Mouse (Mus musculus) neural tube, embryonic 10.5 days (tissue): ENCODE measurements at regions not wholly inside any gene's neighbourhood (a gene's known extent, or its start where the extent isn't known, plus 50 kb on each side); places are given as distances from the start of the nearest gene placed in this dataset.

ENCODE experiments used
- DNase-seq: peaks from one replicate; pipeline ENCODE4 v3.0.0-alpha.2; 2017; ENCODE audit warnings: low spot score; ENCODE audit errors: extremely low spot score

GRCm38 (mm10) chr1:137147891-137148290 lies 187.6 kb upstream of the Nr5a2 start:
- no peak for DNase-seq

DNA sequence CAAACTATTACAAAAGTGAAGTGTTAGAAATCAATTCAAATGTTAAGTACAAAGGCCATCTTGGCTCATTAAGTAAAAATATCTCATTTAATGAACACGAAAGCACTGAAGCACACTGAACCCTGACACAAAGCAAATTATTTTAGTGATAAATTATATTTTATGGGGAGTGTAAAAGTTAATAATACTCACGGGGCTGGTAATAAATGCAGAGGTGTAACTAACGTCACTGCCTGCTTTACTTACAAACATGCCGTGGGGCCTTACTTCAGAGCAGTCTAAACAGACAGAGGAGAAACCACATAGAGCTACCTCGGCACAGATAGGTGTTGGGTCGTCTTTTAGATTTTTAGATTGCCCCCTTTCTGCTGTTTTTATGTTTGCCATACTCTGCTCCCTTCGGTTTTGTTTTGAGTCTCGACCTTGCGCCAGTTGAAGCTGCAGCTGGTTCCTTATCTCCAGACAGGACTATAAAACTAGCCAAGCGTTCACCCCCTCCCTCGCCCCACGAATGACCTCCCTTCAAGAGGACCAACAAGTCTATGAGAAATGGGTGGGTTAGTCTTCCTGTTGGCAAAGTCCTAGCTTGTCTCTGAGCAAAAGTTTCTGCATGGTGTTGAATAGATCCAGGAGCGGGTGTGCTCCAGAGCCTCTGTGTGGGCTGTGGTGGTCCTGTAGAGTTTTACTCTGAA lies 181.8 kb upstream of the Nr5a2 start:
- DNase-seq, result peak; percentile 13

- DNase-seq, result peak; percentile 10
Observed at GRCm38 (mm10) chr1:137141372-137141771, 181.1 kb upstream of the Nr5a2 start.

DNA sequence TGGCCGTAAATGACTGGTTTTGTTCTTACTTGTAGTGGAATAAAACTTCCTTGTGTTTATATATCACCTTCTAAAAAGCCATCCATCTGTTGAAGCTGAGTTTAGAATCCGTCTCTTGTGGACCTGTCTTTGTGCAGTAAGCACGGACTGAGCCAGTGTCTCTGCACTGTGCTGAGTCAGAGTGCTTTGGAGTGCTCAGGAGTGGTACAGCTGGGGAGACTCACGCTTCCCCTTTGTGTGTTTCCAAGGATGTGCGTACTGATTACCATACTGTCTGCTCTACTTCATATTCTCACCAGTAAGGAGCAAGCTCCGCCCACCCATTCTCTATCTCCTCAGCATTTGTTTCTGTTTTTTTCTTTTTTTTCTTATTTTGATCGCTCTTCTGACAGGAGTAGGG lies 175.9 kb upstream of the Nr5a2 start:
- DNase-seq, result peak; percentile 8

DNA sequence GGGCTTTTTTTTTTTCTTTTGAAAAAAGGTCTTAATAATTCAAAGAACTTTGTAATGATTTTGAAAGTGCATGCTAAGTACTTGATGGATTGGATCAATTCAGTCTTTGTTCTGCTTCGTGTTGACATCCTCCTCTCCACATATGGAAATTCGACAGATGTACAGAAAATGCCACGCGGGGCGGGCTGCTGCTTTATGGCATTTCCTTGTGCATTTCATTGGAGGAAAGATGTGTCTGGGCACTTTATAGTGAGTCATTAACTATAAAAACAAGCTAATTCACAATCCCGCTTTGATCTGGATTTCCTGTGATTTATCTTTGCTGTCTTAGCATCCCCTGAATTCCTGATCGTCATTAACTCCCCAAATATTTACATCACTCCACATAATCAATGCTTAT lies 173.5 kb upstream of the Nr5a2 start:
- DNase-seq, result peak; percentile 10

DNA sequence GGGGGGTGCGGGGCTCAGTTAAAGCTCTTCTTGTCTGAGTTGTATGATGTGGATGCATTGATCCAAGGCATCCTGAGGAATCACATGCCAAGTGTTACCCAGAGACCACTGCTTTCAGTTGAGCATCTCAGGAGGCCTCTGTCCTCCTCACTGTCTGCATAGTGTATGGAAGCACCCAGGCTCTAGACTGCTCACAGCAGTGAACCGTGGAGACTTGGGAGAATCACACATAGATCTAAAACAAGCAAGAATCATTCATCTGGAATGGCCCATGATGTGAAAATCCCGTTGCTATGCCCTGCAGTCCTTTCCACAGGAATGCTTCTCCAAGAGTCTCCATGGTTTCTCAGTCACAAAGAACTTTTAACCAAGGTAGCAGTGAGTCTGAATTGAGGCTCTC lies 170.0 kb upstream of the Nr5a2 start:
- no peak for DNase-seq

- no peak for DNase-seq
Observed at GRCm38 (mm10) chr1:137129116-137129515, 168.9 kb upstream of the Nr5a2 start.

GRCm38 (mm10) chr1:137117866-137118265 lies 157.6 kb upstream of the Nr5a2 start:
- DNase-seq, result no peak

DNA sequence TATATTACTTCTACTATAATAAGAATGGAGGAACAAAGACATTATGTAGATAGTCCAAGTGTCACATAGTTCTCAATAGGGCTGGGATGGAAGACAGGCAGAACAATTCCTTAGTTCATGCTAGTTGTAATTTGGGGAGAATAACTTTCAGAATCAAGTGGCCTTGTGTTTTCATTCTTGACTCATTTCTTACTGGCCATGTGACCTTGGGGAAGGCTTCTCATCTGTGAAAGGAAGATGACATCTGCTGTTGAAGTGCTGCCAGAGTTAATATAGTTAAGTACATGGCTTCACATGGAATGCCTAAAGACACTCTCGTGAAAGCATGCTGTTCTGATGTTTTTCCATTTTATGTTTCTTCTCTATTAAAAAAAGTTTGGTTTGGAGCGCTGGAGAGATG lies 146.2 kb upstream of the Nr5a2 start:
- no peak for DNase-seq

DNA sequence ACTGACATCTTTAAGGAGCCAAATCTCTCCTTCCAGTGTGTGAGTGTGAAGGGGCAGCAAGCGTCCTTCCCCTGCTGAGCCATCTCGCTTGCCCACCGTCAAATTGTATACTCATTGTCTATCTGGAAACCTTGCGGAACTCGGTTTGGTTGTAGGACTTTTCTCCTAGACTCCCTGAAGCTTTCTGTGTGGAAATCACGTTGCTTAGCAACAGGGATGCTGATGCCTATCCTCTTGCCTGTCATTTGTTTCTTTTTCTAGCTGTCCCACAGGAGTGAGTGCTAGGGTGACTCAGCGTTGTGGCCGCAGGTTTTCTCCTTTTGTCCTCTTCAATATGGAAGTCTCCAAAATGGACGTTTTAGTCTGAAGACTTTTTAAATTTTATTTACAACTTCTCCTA lies 131.5 kb upstream of the Nr5a2 start:
- DNase-seq, result no peak

DNA sequence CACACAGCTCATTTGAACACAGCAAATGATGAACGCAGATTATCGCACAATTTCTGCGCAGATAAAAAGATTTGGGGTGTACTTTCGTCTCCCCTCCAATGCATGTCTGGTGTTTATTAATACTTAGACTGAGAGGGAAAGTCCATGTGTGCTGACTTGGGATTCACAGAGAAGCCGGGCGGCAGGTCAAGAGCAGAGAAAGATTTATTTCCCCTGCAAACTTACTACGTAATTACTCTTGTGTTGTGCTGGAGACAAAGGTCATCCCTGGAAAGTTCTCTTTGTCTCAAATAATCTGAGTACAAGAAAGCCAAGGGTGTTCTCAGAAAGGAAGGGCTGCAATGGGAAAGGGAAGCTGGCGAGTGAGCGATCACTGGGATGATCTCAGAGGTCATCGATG lies 127.9 kb upstream of the Nr5a2 start:
- DNase-seq, result no peak

DNA sequence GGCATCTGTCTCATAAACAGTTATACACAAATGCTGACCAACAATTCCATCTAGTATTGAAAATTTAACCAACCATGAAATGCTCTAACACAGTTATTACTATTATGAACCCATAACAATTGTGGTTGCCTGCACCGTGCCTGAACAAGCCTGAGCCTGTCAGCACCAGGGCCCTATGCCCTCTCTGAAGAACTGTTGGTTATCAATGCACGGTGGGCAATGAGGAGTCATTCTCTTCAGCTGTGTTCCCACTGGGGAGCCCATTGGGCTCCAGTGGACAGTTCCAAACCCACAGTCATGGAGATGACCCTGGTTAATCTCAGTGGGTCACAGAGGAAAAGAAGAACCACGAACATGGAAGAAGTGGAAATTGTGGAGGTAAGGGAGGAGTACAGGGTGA lies 126.5 kb upstream of the Nr5a2 start:
- no peak for DNase-seq

GRCm38 (mm10) chr1:137083500-137083899 lies 123.3 kb upstream of the Nr5a2 start:
- no peak for DNase-seq

DNA sequence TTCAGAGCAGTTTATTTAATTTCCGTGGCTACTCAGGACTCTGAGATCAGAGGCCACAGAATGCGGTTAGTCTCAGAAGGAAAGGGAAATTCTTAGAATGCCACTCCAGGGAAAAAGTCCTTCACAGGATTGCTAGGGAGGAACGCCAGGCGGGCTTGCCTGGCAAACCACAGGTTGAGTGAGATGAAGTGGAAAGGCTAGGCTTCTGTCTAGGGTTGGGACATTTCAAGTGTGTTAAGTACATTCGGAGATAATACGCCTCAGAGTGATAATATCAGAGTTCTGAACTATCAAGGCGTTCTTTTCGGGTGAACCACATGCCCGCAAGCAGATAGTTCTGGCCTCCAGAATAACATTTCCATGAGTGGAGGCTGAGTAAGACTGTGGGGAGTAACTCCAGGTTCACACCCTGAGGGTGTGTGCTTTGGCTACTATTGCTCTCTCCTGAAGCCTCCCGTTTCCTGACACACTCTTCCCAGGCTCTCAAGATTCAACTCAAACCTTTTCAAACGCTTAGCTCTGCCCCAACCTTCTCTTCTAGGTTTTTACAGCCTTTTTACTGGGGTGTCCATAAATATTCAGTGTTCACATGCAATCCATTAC lies 119.3 kb upstream of the Nr5a2 start:
- no peak for DNase-seq

GRCm38 (mm10) chr1:137074787-137075186 lies 114.5 kb upstream of the Nr5a2 start:
- no peak for DNase-seq

DNA sequence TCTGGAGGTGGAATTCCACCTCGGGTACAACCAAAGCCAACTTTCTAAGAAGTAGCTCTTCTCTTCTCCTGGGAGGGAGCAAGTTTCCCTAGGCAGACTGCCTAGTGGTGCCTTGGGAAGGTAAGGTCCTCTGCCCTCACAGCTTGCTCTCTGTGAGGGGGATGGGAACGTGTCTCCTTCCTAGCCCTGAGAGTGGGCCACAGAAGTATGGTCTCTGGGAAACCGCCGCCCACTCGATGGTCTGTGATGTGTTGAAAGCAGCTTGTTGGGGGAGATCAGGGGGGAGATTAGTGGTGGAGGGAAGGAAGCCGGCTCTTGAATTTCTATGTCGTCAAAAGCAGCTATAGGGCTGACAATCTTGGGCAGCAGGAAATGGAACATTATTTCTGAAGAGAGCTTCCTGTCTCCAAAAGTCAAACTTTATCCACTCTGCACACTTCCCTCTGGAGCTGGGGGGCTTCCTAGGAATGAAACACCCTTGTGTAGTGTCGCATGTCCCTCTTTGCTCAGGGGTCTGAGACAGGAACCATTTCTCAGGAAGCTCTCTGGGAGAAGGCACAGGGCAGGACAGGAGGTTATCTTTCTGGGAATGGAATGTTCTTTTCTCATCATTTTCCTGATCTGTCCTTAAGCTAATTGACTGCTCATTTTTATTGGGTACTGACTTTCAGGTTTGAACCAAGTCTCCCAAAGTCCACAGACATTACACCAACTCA lies 113.8 kb upstream of the Nr5a2 start:
- DNase-seq, result no peak

GRCm38 (mm10) chr1:137060914-137061313 lies 100.7 kb upstream of the Nr5a2 start:
- DNase-seq, result no peak

GRCm38 (mm10) chr1:137053134-137053533 lies 92.9 kb upstream of the Nr5a2 start:
- DNase-seq, result no peak

- no peak for DNase-seq
Observed at GRCm38 (mm10) chr1:137051515-137051914, 91.3 kb upstream of the Nr5a2 start.

GRCm38 (mm10) chr1:137044076-137044475 lies 83.8 kb upstream of the Nr5a2 start:
- DNase-seq, result no peak

DNA sequence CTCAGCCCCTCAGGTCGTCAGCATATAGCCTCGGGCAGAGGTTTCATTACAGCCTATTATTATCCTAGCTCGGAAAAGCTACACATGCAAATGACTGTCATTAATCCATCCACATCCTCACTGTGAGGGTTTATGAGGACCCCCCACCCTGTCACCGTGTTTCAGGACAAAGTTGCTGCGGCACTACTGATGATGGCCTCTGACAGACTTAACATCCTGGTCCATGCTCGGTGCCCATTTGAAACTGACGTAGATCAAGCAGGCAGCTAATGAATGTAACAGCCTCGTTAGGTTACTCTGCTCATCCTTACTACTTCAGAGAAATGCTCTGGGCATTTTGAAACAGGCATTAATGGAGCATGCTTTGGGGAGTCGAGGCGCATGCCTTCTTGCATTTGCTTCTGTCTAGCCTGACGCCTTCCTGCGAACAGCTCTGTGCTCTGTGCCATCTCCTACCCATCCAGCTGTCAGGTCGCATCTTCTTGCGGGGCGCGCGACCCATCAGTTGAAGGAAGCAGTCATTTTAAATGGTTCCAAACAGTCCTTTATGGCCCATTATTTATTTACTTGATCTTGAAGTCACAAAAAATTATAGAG lies 82.3 kb upstream of the Nr5a2 start:
- no peak for DNase-seq

GRCm38 (mm10) chr1:137040898-137041297 lies 80.7 kb upstream of the Nr5a2 start:
- no peak for DNase-seq
